11 mouse cellular contexts compared by ENCODE assay signal in genomic region chrX:167088930-167089329, GRCm38 (mm10).
DNase-seq lines count a peak whose midpoint lies in the region; ATAC-seq lines count a peak whose summit lies in the region.
"Had no signal": no experiment of that assay in that cellular context is flagged by ENCODE, and none has a peak within 500 bp of the region (broad histone marks: within the 10 kb centered on the region; RNA-seq: fewer than 3 reads in every experiment).

No protein-coding gene starts in this region.

- 64% methylated on average over 3 of the region's 3 CpGs for WGBS in forebrain, embryonic 16.5 days

- no peak for ATAC-seq in forebrain, embryonic 16.5 days
- ATAC-seq: Patski had no signal

- peak; percentile 38 for DNase-seq in kidney, adult 9 months
- DNase-seq in kidney, adult 18-20 months = no peak
- DNase-seq in A20 (ENCODE audit: low read depth, low spot score) = peak; percentile 55
- DNase-seq in Muller cell, postnatal 12 days (ENCODE audit: inconsistent ontology term) = peak; percentile 80
- DNase-seq in induced T-regulatory cell, adult 2 months (ENCODE audit: low read depth) = peak; percentile 82
- no peak for DNase-seq in cerebellum, postnatal 4 days (ENCODE audit: low spot score in 2 of 2)
- no peak for DNase-seq in cerebellum, adult 9-10 months

- no peak overlapping the region for H3K27ac ChIP-seq in forebrain, embryonic 16.5 days (ENCODE audit: low read length)
- H3K27ac ChIP-seq: hindbrain, embryonic 15.5 days; liver, embryonic 15.5 days had no signal

- no peaks in the 10 kb centered on the region for H3K4me1 ChIP-seq in forebrain, embryonic 16.5 days (replicated peaks; ENCODE audit: control insufficient read depth, insufficient read depth, low read length)
- H3K4me1 ChIP-seq: hindbrain, embryonic 15.5 days; liver, embryonic 15.5 days had no signal

- no peak overlapping the region for H3K4me3 ChIP-seq in forebrain, embryonic 16.5 days (replicated peaks; ENCODE audit: low read length)
- H3K4me3 ChIP-seq: hindbrain, embryonic 15.5 days; liver, embryonic 15.5 days had no signal

- no peaks in the 10 kb centered on the region for H3K27me3 ChIP-seq in forebrain, embryonic 16.5 days (replicated peaks; ENCODE audit: control insufficient read depth, insufficient read depth, low read length)
- H3K27me3 ChIP-seq: liver, embryonic 15.5 days; Patski had no signal

- no peak overlapping the region for H3K9ac ChIP-seq in forebrain, embryonic 16.5 days (replicated peaks; ENCODE audit: low read depth, low read length)
- H3K9ac ChIP-seq: hindbrain, embryonic 15.5 days; liver, embryonic 15.5 days had no signal

- H3K9me3 ChIP-seq in forebrain, embryonic 16.5 days (ENCODE audit: control insufficient read depth, low read length) = no peaks in the 10 kb centered on the region
- H3K9me3 ChIP-seq: hindbrain, embryonic 15.5 days; liver, embryonic 15.5 days had no signal

- no peak overlapping the region for H3K4me2 ChIP-seq in forebrain, embryonic 16.5 days (ENCODE audit: low read length)
- H3K4me2 ChIP-seq: hindbrain, embryonic 15.5 days; liver, embryonic 15.5 days had no signal

- no peaks in the 10 kb centered on the region for H3K36me3 ChIP-seq in forebrain, embryonic 16.5 days (ENCODE audit: control insufficient read depth, insufficient read depth)
- H3K36me3 ChIP-seq: hindbrain, embryonic 15.5 days; liver, embryonic 15.5 days had no signal

Comparison
In these comparisons a context has a peak if more than half of its experiments do, and no peak if none do; other contexts are left out.
1. DNase-seq: peak in kidney, adult 9 months (single experiment), A20 (single experiment), Muller cell, postnatal 12 days (single experiment) and induced T-regulatory cell, adult 2 months (single experiment); none in kidney, adult 18-20 months (single experiment), cerebellum, postnatal 4 days (0 of 2) and cerebellum, adult 9-10 months (single experiment).